Mouse (Mus musculus) kidney, postnatal 10 days (tissue): ENCODE data around the gene Cela3b.
A peak's percentile ranks its signal among the peaks of the same experiment; 100 is the strongest.

Source experiments
- DNase-seq: peaks from one replicate; pipeline ENCODE4 v3.0.0; 2021; ENCODE audit warnings: mixed read lengths

Cela3b gene

GRCm38 (mm10) chr4:137430502-137430901 is at the start of gene Cela3b:
TSS of gene Cela3b (minus strand) at chr4:137430540.
- no peak for DNase-seq

GRCm38 (mm10) chr4:137479757-137480156 is 49.4 kb upstream of the Cela3b start:
- peak; percentile 89 for DNase-seq

- DNase-seq, result peak; percentile 53
Observed at GRCm38 (mm10) chr4:137478306-137478705, 48.0 kb upstream of the Cela3b start.

GRCm38 (mm10) chr4:137477611-137478010 is 47.3 kb upstream of the Cela3b start:
- DNase-seq, result no peak

- peak; percentile 73 for DNase-seq
Observed at GRCm38 (mm10) chr4:137476761-137477237, 46.5 kb upstream of the Cela3b start.

GRCm38 (mm10) chr4:137476065-137476760 is 45.9 kb upstream of the Cela3b start:
- DNase-seq, result peak; percentile 78

GRCm38 (mm10) chr4:137475271-137476050 is 45.1 kb upstream of the Cela3b start:
- DNase-seq, result no peak

GRCm38 (mm10) chr4:137474694-137475093 is 44.4 kb upstream of the Cela3b start:
- DNase-seq, result no peak

- DNase-seq, result peak; percentile 60
Observed at GRCm38 (mm10) chr4:137473701-137474388, 43.5 kb upstream of the Cela3b start.

- no peak for DNase-seq
Observed at GRCm38 (mm10) chr4:137473240-137473639, 42.9 kb upstream of the Cela3b start.

GRCm38 (mm10) chr4:137471326-137471725 is 41.0 kb upstream of the Cela3b start:
- no peak for DNase-seq

- DNase-seq, result peak; percentile 54
Observed at GRCm38 (mm10) chr4:137470701-137471317, 40.5 kb upstream of the Cela3b start.

- DNase-seq, result no peak
Observed at GRCm38 (mm10) chr4:137469845-137470692, 39.7 kb upstream of the Cela3b start.

GRCm38 (mm10) chr4:137469081-137469844 is 38.9 kb upstream of the Cela3b start:
- peak; percentile 61 for DNase-seq

GRCm38 (mm10) chr4:137468260-137469080 is 38.1 kb upstream of the Cela3b start, which contains the start of gene Hspg2:
TSS of gene Hspg2 (plus strand) at chr4:137468769.
- peak; percentile 99 for DNase-seq

GRCm38 (mm10) chr4:137467525-137467924 is 37.2 kb upstream of the Cela3b start:
- DNase-seq, result no peak

- no peak for DNase-seq
Observed at GRCm38 (mm10) chr4:137466991-137467390, 36.7 kb upstream of the Cela3b start.

GRCm38 (mm10) chr4:137465125-137465787 is 34.9 kb upstream of the Cela3b start:
- peak; percentile 62 for DNase-seq

GRCm38 (mm10) chr4:137461981-137462690 is 31.8 kb upstream of the Cela3b start:
- DNase-seq, result no peak
